Mouse (Mus musculus): ENCODE measurements around the gene Stk24.

GRCm38 (mm10) chr14:121371911-121372820, 7.6 kb downstream of the Stk24 start:
- TF ChIP-seq POLR2A (IDR thresholded peaks at IDR 0.05; ENCODE audit: borderline replicate concordance, insufficient read depth, low read length) (no peak), CTCF (IDR thresholded peaks at IDR 0.05; ENCODE audit: borderline replicate concordance, insufficient read depth, low read depth, low read length) (no peak)

Measured in cerebellum, adult 2 months (tissue).